Mouse (Mus musculus) intestine, embryonic 16.5 days (tissue): Measurements from ENCODE around the gene Bend4. TPM values are rescaled to one million over a fixed set of nuclear protein-coding genes. Genes with fewer than 3 reads are reported as not detected.

Source experiments
- ATAC-seq: fragments of 200-750 bp; cut with Nextera tagmentation; 2 replicates; pipeline ENCODE4 v1.8.0; 2017; ENCODE audit warnings: moderate TSS enrichment, moderate library complexity
- H3K27ac ChIP-seq: fragments of 300-500 bp; sonication (generic); 2 replicates; pipeline ENCODE4 v1.5.1; 2014; ENCODE audit warnings: mild to moderate bottlenecking, low read length
- H3K27me3 ChIP-seq: fragments of 300-500 bp; sonication (generic); replicated peaks from 2 replicates; pipeline ENCODE4 v1.6.1; 2014; ENCODE audit warnings: low read length, control low read depth, mixed read lengths; ENCODE audit not compliant: control insufficient read depth, insufficient read depth
- H3K36me3 ChIP-seq: fragments of 300-500 bp; sonication (generic); 2 replicates; pipeline ENCODE4 v1.6.1; 2014; ENCODE audit warnings: low read length, control low read depth; ENCODE audit not compliant: control insufficient read depth, insufficient read depth
- H3K4me1 ChIP-seq: fragments of 300-500 bp; sonication (generic); 2 replicates; pipeline ENCODE4 v1.6.1; 2014; ENCODE audit warnings: low read length, control low read depth, mixed read lengths; ENCODE audit not compliant: control insufficient read depth, insufficient read depth
- H3K4me2 ChIP-seq: fragments of 300-500 bp; sonication (generic); 2 replicates; pipeline ENCODE4 v1.6.1; 2014; ENCODE audit warnings: low read depth, low read length, control low read depth
- H3K4me3 ChIP-seq: fragments of 300-500 bp; sonication (generic); 2 replicates; pipeline ENCODE4 v1.5.1; 2014; ENCODE audit warnings: mild to moderate bottlenecking, low read length
- H3K9ac ChIP-seq: fragments of 300-500 bp; sonication (generic); 2 replicates; pipeline ENCODE4 v1.6.1; 2014; ENCODE audit warnings: low read depth, low read length
- H3K9me3 ChIP-seq: fragments of 300-500 bp; sonication (generic); 2 replicates; pipeline ENCODE4 v1.6.1; 2016; ENCODE audit warnings: low read length, control low read depth; ENCODE audit not compliant: control insufficient read depth
- WGBS: fragments of 180-500 bp; shearing (Covaris S2); extraction: QIAGEN DNeasy Blood & Tissue Kit; methylation state at CpG from one replicate; pipeline ENCODE4 v1.1.7; 2014; 5-methylcytosine and 5-hydroxymethylcytosine counted together
- polyA plus RNA-seq: library from polyadenylated mRNA; unstranded; fragments of >200 nt; fragmentation: Nextera tagmentation; extraction: Ambion mirVana; gene quantifications from 2 replicates; pipeline ENCODE4 v1.2.1, GENCODE M21; 2015

Gene Bend4
- polyA plus RNA-seq, 1 experiment from 2014 or later, result 3.0 TPM

DNA sequence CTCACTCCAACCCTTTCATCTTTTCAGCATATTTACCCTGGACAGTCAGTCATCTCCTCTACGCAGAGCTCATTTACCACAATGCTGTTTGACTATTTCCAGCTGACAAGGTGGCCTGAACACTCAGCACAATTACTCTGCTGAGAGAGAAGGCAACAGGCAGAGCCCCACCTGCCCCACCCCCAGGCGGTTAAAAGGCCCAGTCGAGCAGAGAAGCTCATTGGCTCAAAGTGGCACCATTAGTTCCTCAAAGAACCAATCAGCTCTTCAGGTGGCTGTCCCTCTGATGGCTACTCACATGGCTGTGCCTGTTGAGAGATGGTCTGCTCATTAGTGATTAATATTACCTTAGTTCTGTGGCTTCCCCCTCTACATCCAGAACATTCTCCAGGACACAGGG lies 3.5 kb downstream of the Bend4 start:
- no peak overlapping the region for H3K4me2 ChIP-seq
- H3K27ac ChIP-seq, result no peak overlapping the region
- no peak for ATAC-seq
- H3K9me3 ChIP-seq, result no peaks in the 10 kb centered on the region
- H3K9ac ChIP-seq, result no peak overlapping the region
- H3K4me1 ChIP-seq, result peaks cover 10% of the 10 kb centered on the region; the same call in 1 of the 2 replicates
- 62% methylated on average over 3 of the region's 3 CpGs for WGBS
- no peaks in the 10 kb centered on the region for H3K36me3 ChIP-seq
- H3K27me3 ChIP-seq, result peaks cover 10% of the 10 kb centered on the region
- no peak overlapping the region for H3K4me3 ChIP-seq

DNA sequence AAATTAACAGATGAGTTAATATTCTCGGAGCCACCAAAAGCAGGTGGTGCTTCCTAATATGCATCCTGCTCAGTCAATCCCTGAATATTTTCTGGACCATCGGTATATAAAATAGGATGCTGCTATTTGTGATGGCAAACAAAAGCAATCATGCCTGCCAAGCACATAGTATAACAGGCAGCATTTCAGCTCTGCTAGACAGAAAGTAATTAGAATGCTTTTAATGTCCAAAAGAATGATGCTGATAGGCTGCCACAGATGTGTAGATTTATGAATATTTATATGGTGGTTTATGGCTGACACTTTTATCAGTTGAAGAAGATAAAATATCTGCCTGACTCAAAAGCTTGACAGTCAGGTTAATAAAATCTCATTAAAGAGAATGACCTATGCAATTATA lies 4.1 kb downstream of the Bend4 start:
- WGBS, result 84% methylated on average over 2 of the region's 2 CpGs
- peaks cover 10% of the 10 kb centered on the region; the same call in 1 of the 2 replicates for H3K4me1 ChIP-seq
- ATAC-seq, result no peak
- H3K4me2 ChIP-seq, result no peak overlapping the region
- no peaks in the 10 kb centered on the region for H3K36me3 ChIP-seq
- H3K4me3 ChIP-seq, result no peak overlapping the region
- no peak overlapping the region for H3K27ac ChIP-seq
- no peaks in the 10 kb centered on the region for H3K9me3 ChIP-seq
- H3K27me3 ChIP-seq, result peaks cover 10% of the 10 kb centered on the region
- no peak overlapping the region for H3K9ac ChIP-seq

DNA sequence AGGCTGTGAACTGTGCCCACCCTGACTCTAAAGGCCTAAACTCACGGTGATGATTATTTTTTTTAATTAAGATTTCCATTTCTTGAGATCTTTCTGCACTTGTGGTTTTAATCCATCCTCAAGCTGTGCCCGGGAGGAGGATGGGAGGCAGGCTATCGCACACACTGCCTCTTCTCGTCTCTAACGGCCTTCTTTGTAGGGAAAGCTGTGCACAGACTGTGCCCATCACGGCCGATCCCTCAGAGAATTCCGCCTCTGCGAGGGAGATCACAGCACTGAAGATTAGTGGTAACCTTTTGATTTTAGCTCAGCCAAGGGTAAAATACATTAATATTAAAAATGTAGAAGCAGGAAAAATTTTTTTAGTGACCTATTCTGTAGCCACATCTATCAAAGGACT lies 4.8 kb downstream of the Bend4 start:
- Histone ChIP-seq H3K27me3 (peaks cover 10% of the 10 kb centered on the region), H3K4me2 (no peak overlapping the region), H3K4me1 (peaks cover 10% of the 10 kb centered on the region; the same call in 1 of the 2 replicates), H3K9ac (no peak overlapping the region), H3K4me3 (no peak overlapping the region), H3K36me3 (no peaks in the 10 kb centered on the region), H3K9me3 (no peaks in the 10 kb centered on the region), H3K27ac (no peak overlapping the region)
- no peak for ATAC-seq
- 77% methylated on average over 9 of the region's 9 CpGs for WGBS

DNA sequence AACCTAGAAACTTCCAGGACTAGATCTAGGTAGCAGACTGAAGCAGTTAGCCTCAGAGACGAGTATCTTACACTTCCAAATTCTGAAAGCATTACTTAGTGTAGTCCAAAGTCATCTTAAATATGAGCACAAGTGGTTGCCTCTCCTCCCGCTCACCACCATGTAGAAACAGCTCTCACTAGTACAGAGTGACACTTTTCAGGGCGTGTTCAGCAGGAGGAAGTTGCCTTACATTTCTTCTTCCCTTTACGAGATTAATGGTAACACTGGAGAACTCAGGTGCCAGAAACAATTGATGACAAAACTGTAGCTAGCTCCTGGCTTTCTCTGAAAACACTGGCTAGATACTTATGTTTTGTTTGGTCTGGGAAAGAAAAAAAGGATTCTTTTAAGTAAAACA lies 8.7 kb downstream of the Bend4 start:
- H3K27me3 ChIP-seq, result no peaks in the 10 kb centered on the region
- H3K4me1 ChIP-seq, result no peaks in the 10 kb centered on the region
- H3K36me3 ChIP-seq, result no peaks in the 10 kb centered on the region
- no peaks in the 10 kb centered on the region for H3K9me3 ChIP-seq
- no peak overlapping the region for H3K27ac ChIP-seq
- H3K4me3 ChIP-seq, result no peak overlapping the region
- no peak overlapping the region for H3K9ac ChIP-seq
- no peak for ATAC-seq
- H3K4me2 ChIP-seq, result no peak overlapping the region
- 61% methylated on average over 4 of the region's 4 CpGs for WGBS

- Histone ChIP-seq H3K4me1 (peaks cover 6% of the 10 kb centered on the region), H3K36me3 (no peaks in the 10 kb centered on the region), H3K9ac (no peak overlapping the region), H3K9me3 (no peaks in the 10 kb centered on the region), H3K4me2 (no peak overlapping the region), H3K27ac (no peak overlapping the region), H3K4me3 (no peak overlapping the region), H3K27me3 (no peaks in the 10 kb centered on the region)
- 70% methylated on average over 7 of the region's 7 CpGs for WGBS
- ATAC-seq, result no peak
Measured at GRCm38 (mm10) chr5:67411475-67411874, 16.6 kb downstream of the Bend4 start.

GRCm38 (mm10) chr5:67410426-67410825 lies 17.7 kb downstream of the Bend4 start:
- H3K4me1 ChIP-seq, result peaks cover 6% of the 10 kb centered on the region
- ATAC-seq, result peak; percentile 66
- H3K9me3 ChIP-seq, result no peaks in the 10 kb centered on the region
- H3K27ac ChIP-seq, result no peak overlapping the region
- WGBS, result 27% methylated on average over 4 of the region's 4 CpGs
- no peaks in the 10 kb centered on the region for H3K27me3 ChIP-seq
- no peak overlapping the region for H3K4me2 ChIP-seq
- H3K4me3 ChIP-seq, result no peak overlapping the region
- H3K36me3 ChIP-seq, result no peaks in the 10 kb centered on the region
- H3K9ac ChIP-seq, result no peak overlapping the region

GRCm38 (mm10) chr5:67408391-67408790 lies 19.7 kb downstream of the Bend4 start:
- 76% methylated on average over 6 of the region's 6 CpGs for WGBS
- no peaks in the 10 kb centered on the region for H3K27me3 ChIP-seq
- H3K4me3 ChIP-seq, result no peak overlapping the region
- peak overlapping the region; percentile 12; the same call in 1 of the 2 replicates for H3K27ac ChIP-seq
- no peaks in the 10 kb centered on the region for H3K36me3 ChIP-seq
- peaks cover 6% of the 10 kb centered on the region for H3K4me1 ChIP-seq
- no peak overlapping the region for H3K4me2 ChIP-seq
- no peaks in the 10 kb centered on the region for H3K9me3 ChIP-seq
- ATAC-seq, result peak; percentile 47
- no peak overlapping the region for H3K9ac ChIP-seq

DNA sequence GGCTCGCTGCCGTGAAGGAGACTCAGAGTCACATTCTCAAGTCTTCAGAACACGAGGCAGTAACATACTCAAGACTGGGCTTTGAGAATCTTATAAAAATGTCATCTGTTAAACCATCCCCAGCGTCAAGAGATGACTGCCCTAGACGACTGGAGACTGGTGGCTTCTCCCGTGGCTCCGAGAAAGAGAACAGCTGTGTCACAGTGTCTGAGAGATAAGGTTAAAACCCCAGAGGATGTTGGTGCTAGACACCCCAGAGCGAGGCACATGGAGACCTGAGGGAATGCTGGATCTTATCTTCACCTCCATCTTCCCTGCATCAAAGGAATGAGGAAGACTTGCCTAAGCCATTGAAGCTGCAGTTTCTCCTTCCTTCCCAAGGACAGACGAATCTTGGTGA lies 23.2 kb downstream of the Bend4 start:
- Histone ChIP-seq H3K4me2 (no peak overlapping the region), H3K27me3 (no peaks in the 10 kb centered on the region), H3K4me1 (peaks cover 8% of the 10 kb centered on the region), H3K4me3 (no peak overlapping the region), H3K9me3 (no peaks in the 10 kb centered on the region), H3K9ac (no peak overlapping the region), H3K36me3 (no peaks in the 10 kb centered on the region), H3K27ac (no peak overlapping the region)
- 80% methylated on average over 9 of the region's 9 CpGs for WGBS
- ATAC-seq, result no peak

DNA sequence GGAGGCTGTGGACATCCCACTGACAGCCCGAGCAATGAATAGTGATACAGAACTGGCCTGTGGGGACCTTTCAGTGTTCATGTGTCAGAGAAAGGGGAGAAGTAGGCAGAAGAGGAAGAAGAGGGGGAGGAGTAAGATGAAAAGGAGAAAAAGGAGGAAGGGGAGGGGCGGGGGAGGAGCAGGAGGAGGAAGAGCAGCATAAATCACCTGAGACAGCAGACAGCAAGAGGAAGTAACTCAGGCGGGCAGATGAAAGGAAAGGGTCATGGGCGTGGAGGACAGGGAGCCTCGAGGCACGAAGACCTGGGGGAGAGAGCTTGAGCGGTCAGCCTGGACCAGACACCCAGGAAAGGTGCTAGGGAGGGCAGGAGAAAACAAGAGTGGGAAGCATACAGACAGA lies 23.7 kb downstream of the Bend4 start:
- WGBS, result 39% methylated on average over 7 of the region's 7 CpGs
- Histone ChIP-seq H3K4me2 (no peak overlapping the region), H3K27ac (no peak overlapping the region), H3K27me3 (no peaks in the 10 kb centered on the region), H3K36me3 (no peaks in the 10 kb centered on the region), H3K9me3 (no peaks in the 10 kb centered on the region), H3K4me1 (peaks cover 8% of the 10 kb centered on the region), H3K4me3 (no peak overlapping the region), H3K9ac (no peak overlapping the region)
- no peak for ATAC-seq

GRCm38 (mm10) chr5:67401612-67402011 lies 26.5 kb downstream of the Bend4 start:
- Histone ChIP-seq H3K27me3 (no peaks in the 10 kb centered on the region), H3K9ac (peak overlapping the region; percentile 42; the same call in 1 of the 2 replicates), H3K4me2 (peak overlapping the region; percentile 47), H3K36me3 (no peaks in the 10 kb centered on the region), H3K27ac (no peak overlapping the region), H3K4me3 (peak overlapping the region; percentile 24), H3K4me1 (peaks cover 8% of the 10 kb centered on the region), H3K9me3 (no peaks in the 10 kb centered on the region)
- ATAC-seq, result peak; percentile 79
- WGBS, result 52% methylated on average over 9 of the region's 9 CpGs
